Mouse (Mus musculus): ENCODE measurements around the gene Uba3. TPM values are rescaled to one million over a fixed set of nuclear protein-coding genes. Genes with fewer than 3 reads are reported as not detected.

The Uba3 gene
- 42.1 and 45.7 TPM in 2 replicates for polyA plus RNA-seq (2021; fragmentation: Nextera tagmentation)
- long read RNA-seq, experiment 1, transcript Uba3-201 (18 exons, 2,257 nt): major isoform, 46 of 88 reads
- long read RNA-seq, experiment 1, transcript Uba3-202 (17 exons, 2,465 nt): minor isoform, 26 of 88 reads
- long read RNA-seq, experiment 1, partial matches to known transcripts: 10 of 88 reads
- long read RNA-seq, experiment 1, other reads (novel, unspliced or antisense): 5 of 88 reads
- long read RNA-seq, experiment 2, transcript Uba3-201 (18 exons, 2,257 nt): major isoform, 244 of 396 reads
- long read RNA-seq, experiment 2, transcript Uba3-204 (18 exons, 2,561 nt): minor isoform, 11 of 396 reads
- long read RNA-seq, experiment 2, transcript Uba3-202 (17 exons, 2,465 nt): minor isoform, 95 of 396 reads
- long read RNA-seq, experiment 2, partial matches to known transcripts: 11 of 396 reads
- long read RNA-seq, experiment 2, other reads (novel, unspliced or antisense): 35 of 396 reads

DNA sequence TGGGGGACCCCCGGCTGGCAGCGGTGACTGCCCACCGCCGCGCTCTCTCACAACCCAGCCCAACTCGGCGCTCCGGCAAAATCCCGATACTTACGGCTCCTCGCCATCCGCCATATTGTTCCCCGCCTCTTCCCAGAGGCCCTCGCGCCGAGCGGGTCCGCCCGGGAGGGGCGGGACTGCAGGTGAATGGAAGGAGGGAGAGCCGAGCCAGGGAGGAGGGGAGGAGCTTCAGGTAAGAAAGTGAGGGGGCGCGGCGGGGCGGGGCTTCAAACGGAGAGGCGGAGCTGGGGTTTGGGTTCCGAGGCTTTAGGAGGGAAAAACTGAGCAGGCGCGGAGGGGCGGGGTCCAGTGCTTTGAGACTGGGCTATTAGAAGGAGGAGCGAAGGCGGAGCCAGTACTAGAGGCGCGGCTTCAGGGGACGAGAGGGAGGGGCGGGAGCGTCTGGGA is at the start of gene Uba3:
Uba3 (minus strand) TSS at position 209 of the 447 bp plus-strand sequence.

DNA sequence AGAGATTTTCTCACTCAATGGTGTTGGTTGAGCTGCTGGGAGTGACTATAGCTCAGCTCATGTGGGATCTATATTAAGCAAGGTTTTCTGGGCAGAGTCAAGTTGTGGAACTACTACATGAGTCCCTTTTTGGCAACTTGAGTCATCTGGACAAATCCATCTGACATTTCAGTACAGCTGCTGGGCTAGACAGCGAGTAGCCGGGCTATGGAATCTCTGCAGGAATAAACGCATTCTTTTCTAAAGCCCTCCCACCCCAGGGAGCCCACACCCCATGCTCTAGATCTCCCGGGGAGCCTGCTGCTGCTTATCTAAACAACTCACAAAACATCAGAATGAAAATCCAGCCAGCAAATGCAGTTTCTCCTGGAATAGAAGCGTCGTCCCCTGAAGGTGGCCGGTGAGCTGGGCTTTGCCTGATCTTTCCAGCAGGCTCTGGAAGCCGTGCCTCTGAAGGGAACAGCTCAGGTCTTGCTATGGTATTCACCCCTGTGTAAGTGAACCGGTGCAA is 47.3 kb upstream of the Uba3 start, which contains the start of gene Lmod3:
Lmod3 (minus strand) TSS at position 49 of the 511 bp plus-strand sequence.

DNA sequence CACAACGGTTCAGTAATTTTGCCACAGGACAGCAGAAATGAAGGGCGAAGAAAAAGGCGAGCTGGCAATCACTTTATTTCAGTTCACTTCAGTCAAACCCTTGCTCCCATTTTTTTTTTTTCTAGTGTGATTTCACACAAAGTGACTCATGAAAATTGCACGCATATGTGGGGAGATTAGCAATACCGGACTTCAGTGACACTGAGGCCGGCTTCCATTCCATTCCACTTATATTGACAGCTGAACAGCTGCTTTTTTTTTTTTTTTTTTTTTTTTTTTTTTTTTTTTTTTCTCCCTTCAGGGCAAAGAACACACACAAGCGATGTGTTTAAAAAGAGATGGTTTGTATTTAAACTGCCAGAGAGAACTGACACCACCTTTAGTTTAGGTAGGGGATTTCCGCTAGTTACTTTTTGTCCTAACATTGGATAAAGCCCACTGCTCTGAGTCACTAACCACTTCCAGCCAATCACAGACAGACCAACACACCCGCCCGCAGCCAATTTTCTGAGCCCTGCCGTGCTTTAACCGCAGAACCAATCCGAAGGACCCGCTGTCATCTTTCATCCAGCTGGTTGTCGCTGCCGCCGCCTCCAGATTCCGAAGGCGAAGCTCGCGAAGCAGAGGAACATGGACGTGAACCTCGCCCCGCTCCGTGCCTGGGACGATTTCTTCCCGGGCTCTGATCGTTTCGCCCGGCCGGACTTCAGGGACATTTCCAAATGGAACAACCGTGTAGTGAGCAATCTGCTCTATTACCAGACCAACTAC is 4.9 kb upstream of the Uba3 start, which contains the start of gene Arl6ip5:
Arl6ip5 (plus strand) TSS at position 499 of the 771 bp plus-strand sequence.

DNA sequence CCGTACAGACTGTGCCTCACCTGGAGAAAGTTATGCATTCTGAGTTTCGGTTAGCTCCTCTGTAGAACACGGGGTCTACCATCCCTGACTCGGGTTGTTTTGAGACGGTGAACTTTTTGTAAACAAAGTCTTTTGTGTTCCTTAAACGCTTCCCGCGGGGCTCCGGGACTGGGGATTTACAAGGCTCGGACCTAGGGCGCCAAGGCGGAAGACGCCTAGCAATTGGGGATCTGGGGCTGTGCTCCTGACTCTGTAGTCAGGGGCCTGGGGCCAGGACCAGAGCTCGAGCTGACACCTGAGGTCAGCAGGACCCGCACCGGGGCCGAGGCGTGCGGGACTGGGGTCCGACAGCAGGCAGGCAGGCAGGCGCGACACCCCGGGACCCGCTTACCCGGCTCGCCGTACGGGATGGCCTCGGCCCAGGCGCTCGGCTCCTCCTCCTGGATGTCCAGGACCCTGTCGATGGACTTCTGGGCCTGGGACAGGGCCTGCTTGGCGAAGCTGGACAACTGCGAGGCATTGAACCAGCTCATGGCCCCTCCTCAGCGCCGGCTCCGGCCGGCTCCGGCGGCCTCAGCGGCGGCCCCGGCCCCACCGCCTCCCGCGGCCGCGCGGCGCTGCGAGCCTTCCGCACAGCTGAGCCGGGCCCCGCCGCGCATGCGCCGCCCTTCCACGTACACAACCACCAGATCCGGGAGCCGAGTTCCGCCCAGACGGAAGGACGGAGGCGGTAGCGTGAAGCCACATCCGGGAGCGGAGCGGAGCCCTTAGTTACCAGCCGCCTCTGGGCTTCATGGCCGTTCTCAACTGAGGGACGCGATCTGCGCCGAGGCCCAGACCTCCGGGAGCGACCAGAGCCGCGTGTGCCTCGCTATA is 26.7 kb downstream of the Uba3 start, which contains the start of gene Tmf1:
Tmf1 (minus strand) TSS at position 632 of the 876 bp plus-strand sequence.

DNA sequence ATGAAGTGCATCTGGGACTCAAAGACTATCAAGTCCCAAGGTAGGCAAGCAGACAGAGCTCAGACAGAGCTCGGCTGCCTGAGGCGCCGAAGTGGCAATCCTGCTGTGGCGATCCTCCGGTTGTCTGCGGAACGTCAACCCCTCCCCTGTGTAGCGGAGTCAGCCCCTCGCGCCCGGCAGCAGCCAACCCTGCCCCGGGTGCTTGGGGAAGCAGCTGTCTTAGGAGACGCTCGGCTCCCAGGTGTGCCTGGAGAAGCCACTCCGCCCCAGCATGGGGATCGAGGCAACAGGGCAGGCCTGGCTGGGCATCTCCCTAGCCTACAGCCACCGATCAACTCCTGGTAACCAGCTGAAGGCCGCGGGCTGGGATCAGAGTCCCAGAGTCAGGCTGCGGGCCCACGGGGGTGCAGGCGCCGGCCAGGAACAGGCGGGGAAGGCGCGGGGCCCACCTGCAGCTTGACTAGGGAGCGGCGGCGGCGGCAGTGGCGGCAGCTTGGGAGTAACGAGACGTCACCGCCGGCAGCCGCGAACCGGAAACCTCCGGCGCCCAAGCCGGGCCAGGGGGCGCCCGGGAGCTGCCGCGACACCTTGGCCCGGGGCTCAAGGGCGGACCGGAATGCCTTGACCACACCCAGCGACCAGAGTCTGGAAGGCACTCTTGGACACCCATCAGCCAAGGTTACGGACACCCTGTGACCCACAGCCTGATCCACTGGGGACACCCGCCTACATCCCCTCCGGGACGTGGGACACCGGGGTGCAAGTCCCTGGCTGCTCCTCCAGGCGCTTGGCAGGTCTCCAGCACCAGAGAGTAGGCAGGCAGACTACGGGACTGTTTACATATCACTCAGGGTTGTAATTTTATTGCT is 56.8 kb downstream of the Uba3 start, which contains the start of gene Eogt:
Eogt (minus strand) TSS at position 800 of the 869 bp plus-strand sequence.

Other genes with a start within 250 kb of the Uba3 start
- gene Fam19a4, start 145.2 kb downstream of the Uba3 start, polyA plus RNA-seq (2021; fragmentation: Nextera tagmentation): 0.43 and 0.67 TPM in 2 replicates
- gene Eogt, start 56.5 kb downstream of the Uba3 start, polyA plus RNA-seq (2021; fragmentation: Nextera tagmentation): 3.1 and 3.3 TPM in 2 replicates
- gene Tmf1, start 26.5 kb downstream of the Uba3 start, polyA plus RNA-seq (2021; fragmentation: Nextera tagmentation): 21.6 and 38.0 TPM in 2 replicates
- 62.8 and 68.2 TPM in 2 replicates for gene Arl6ip5, start 5.0 kb upstream of the Uba3 start, polyA plus RNA-seq (2021; fragmentation: Nextera tagmentation)
- not detected in 2 replicates for gene Lmod3, start 47.1 kb upstream of the Uba3 start, polyA plus RNA-seq (2021; fragmentation: Nextera tagmentation)

Measured in layer of hippocampus, adult 6 months (tissue).